Mouse (Mus musculus) adrenal gland (tissue): Measurements from ENCODE around the gene Tlcd1.
"Not testable (repeated sequence)": the region's sequence is repeated elsewhere in the genome, so short reads cannot be mapped to it uniquely, and the experiment has no call there.

ENCODE experiments used
- intact Hi-C: fragments of 180-260 bp; cut with DNase I; formaldehyde crosslinking; loops from one replicate; pipeline ENCODE4 v1.15.1; 2025
- long read RNA-seq, 2 experiments: library from polyadenylated mRNA; unstranded; transcript quantifications; one replicate each; pipeline ENCODE4 v2.0.0; 2020; ENCODE audit warnings: borderline replicate concordance in 1 of 2; ENCODE audit not compliant: insufficient replicate concordance in 1 of 2

Gene Tlcd1
- long read RNA-seq, experiment 1, transcript Tlcd1-204 (4 exons, 1,412 nt) = major isoform, 45 of 49 reads
- long read RNA-seq, experiment 1, partial matches to known transcripts = 0 of 49 reads
- long read RNA-seq, experiment 1, other reads (novel, unspliced or antisense) = 2 of 49 reads
- long read RNA-seq, experiment 2, transcript Tlcd1-204 (4 exons, 1,412 nt) = major isoform, 66 of 75 reads
- long read RNA-seq, experiment 2, partial matches to known transcripts = 1 of 75 reads
- long read RNA-seq, experiment 2, other reads (novel, unspliced or antisense) = 1 of 75 reads

DNA sequence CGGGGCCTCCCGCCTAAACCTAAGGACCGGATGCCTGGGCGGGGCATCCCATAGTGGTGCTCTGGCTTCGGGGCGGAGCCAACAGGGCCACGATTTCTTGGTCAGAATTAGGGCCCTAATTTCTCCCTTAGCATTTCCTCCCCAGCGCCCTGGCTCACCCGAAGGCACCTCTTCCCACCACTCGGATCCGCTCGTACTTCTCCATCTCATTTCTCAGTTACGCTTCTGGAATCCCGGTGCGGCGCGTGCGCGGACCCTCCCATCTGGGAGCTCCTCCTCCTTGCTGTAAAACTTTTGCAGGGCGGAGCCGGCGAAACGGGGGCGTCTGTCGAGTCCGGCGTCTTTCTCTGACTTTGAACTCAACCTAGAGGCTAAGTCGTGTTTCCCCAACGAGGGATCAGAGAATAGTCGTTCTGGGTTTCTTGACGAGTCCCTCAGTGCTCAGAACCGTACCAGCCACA lies at the start of gene Tlcd1, which contains the start of gene Nek8:
Gene Tlcd1 (plus strand): TSS at position 310 of the 461 bp plus-strand sequence.
Gene Nek8 (minus strand): TSS at position 274 of the 461 bp plus-strand sequence.
- intact Hi-C loops = loop anchor here (2.0 to 5.0 kb wide), 2 partner anchors 18 to 119 kb away; no protein-coding TSS in a partner anchor

DNA sequence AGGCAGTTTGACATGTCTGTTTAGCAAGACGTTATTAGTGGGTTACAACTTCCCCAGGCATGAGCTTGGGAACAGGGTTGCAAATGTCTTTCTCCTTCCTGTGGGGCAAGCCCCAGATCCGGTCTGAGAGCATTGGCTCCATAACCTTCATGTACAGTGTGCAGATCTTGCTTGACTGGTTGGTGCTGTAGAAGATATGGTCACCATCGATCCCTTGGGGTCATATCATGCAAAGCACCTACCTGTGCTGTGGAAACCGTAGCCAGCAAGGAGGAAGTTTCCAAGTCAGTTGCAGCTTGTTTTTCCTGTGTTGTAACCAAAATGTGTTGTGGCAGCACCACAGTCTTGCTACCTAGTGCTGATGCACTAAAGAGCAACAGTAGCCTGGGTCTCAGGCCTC lies 49.8 kb upstream of the Tlcd1 start:
- intact Hi-C loops = no loop called here

DNA sequence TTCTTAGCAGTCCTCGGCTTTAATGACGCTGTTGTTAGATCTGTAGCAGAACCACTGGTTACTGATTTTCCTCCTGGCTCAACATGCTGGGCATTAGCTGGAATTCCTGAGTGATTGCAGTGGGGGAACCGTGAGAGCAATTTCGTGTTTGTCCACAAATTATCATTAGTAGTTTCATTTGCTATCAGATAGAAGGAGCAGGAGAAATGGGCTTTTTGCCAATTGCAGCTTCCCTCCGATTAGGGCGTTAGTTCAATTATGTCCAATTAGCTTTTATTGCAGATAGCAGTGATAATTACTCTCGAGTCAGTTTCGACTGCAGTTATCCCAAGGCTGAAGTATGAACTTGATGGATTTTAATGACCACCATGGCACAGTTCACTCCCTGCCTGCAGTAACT lies 47.1 kb upstream of the Tlcd1 start:
- intact Hi-C loops = no loop called here

DNA sequence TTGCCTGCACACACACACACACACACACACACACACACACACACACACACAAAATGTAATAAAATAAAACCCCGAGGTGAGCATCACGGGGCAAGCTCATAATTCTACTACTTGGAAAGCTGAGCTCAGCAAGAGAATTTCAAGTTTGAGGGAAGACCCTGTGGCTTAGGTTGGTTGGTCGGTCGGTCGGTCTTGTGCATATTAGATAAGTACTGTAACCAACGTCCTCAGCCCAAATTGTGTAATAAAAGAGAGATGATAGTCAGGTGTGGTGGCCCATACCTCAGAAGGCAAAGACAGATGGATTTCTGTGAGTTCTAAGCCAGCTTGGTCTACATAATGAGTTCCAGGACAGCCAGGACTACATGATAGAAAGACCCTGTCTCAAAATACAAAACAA lies 42.6 kb upstream of the Tlcd1 start:
- intact Hi-C loops = no loop called here

DNA sequence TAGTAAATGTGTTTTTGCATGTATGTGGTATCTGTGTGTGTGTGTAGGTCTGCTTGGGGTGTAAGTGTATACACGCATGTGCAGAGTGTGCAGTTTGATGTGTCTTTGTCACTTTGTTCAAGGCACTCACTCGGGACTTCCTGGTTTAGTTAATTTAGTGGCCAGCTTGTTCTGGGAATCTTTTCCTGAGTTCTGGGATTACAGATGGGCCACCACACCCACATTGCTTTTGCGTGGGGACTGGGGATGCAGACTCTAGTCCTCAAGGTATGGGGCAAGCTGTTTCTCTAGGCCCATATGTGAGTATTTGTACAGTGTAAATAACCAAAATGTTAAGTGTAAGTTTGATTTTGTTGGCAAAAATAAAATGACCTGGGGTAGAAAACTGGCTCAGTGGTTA lies 42.2 kb upstream of the Tlcd1 start:
- intact Hi-C loops = no loop called here

DNA sequence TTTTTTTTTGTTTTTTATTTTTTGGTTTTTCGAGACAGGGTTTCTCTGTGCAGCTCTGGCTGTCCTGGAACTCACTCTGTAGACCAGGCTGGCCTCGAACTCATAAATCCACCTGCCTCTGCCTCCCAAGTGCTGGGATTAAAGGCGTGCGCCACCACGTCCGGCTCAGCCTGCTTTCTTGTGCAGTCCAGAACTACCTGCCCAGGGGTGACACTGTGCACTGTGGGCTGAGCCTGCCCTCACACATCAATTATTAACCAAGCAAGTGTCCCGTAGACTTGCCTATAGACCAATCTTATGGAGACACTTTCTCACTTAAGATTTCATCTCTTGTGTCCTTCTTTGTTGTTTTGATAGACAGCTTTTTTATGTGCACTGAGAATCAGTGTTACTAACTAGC lies 41.2 kb upstream of the Tlcd1 start:
- intact Hi-C loops = not testable (repeated sequence)

DNA sequence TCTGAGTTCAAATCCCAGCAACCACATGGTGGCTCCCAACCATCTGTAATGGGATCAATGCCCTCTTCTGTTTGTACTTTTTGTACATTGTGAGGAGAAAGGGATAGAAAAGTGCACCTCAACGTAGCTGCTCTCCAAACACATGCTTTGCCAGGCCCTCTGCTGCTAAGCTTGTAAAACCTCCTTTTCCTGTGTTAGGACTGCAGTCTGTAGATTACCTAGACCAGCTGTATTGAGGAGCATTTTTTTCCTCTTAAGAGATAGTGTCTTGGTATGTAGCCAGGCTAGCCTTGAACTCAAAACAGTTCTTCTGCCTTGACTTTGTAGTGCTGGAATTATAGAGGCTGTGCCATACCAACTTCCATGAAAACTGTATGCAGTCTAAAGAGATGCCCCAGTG lies 40.4 kb upstream of the Tlcd1 start:
- intact Hi-C loops = no loop called here

DNA sequence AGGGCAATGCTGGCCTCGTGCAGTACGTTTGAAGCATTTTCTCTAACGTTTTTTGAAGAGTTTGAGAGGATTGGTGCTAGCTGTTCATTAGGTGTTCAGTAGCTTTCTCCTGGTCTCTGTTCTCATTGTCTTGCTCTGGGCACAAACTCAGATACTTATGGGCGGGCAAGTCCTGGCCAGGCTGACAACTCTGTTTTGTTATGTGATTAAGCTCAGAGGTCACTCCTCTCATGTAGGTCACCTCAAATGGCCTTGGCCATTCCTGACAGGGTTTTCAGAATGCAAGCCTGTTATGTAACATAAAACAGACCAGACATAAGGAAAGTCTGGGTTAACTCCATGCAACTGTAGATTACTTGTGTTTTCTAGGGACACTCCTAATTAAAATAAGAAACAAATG lies 38.9 kb upstream of the Tlcd1 start:
- intact Hi-C loops = no loop called here

DNA sequence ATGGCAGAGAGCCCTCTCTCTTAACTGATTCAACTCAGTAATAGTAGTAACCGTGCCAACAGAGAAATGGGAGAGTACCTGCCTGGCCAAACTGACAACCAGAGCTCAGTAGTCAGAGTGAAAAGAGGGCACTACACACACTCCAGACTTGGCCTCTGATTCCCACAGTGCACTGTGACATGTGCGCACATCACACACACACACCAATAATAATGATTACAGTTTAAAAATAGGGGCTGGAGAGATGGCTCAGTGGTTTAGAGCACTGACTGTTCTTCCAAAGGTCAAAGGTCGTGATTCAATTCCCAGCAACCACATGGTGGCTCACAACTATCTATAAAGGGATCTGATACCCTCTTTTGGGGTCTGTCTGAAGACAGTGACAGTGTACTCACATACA lies 38.5 kb upstream of the Tlcd1 start:
- intact Hi-C loops = no loop called here

DNA sequence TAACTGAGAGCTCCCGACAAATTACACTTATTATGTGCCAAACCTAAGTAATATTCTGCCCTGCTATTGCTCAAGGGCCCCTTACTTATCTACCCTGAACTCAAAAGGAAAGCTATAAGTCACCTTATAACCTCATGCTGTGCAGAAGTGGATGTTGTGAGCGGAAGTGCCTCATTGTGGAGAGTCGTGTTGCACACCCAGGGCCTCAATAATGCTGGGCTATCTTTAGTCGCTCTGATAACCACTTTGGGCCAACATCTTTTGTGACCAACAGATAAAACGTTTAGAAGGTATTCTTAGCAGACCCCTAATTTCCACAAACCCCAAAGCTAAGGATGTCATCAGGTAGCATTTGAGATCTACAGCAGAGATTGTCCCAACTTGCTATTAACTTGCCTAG lies 35.8 kb upstream of the Tlcd1 start:
- intact Hi-C loops = no loop called here

DNA sequence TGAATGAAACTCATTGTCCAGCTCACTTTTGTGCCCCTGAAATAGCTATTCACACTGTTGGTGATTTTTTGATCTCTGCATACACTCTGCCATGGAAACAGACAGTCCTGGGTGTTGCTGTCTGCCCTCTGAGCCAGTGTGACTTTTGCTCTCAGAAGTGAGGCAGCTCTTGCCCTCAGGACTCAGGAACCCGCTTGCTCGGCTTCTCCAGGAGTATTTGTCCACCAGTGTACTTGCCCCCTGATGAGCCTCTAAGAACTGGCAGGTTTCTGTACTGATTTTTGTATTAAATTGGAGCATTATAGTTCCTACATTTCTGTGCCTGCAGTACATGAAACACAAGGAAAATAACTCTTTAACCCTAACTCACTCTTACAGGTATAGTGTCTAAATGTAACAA lies 33.0 kb upstream of the Tlcd1 start:
- intact Hi-C loops = no loop called here

DNA sequence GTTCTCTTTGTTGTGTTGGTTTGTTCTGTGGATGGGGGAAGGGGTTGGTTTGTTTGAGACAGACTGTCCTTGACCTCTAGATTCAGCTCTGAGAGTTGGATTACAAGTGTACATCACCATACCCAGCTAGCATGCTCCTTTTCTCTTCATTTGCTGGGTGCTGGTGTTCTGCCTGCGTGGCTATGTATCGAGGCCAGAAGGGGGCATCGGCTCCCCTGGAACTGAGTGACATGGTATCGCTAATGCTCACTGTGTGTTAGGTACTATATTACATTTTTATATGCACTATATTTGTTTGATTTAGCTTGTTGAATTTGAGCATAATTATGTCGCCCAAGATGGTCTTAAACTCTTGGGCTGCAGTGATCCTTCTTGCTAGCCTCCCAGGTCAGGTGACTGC lies 30.3 kb upstream of the Tlcd1 start:
- intact Hi-C loops = no loop called here

DNA sequence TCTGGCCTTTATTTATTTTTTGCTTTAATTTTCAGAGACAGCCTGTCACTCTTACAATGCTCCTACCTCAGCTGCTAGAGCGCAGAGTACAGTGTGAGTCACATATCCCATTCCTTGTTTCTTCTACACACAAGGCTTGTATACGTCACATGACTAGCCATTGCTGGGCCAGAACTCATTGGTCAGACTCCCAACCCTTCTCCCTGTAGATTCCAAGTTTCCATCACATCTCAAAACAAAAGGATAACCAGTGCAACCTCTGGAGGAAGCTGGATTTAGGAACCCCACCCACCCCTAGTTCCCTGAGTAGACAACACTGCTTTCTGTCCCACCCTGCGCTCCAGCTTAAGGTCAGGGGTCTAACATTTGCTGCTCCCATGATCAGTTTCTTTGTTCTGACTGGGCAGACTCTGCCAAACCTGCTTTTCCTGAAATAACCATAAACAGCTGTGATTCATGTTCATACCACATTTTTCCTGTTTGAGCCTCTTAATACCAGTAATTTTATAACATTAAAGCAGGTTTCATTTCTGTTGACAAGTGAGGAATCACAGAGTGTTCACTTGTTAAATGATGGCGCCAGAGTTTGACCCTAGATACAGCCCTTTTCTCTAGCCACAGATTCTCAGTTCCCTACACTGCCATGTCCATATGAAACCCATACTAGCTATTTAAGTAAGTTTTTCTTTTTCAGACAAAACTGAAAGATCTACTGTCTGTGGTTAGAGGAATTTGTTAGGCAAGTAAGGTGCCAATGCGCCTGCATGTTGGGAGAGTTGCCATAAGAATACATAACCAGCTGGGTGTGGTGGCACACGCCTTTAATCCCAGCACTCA lies 29.6 kb upstream of the Tlcd1 start:
- intact Hi-C loops = no loop called here

DNA sequence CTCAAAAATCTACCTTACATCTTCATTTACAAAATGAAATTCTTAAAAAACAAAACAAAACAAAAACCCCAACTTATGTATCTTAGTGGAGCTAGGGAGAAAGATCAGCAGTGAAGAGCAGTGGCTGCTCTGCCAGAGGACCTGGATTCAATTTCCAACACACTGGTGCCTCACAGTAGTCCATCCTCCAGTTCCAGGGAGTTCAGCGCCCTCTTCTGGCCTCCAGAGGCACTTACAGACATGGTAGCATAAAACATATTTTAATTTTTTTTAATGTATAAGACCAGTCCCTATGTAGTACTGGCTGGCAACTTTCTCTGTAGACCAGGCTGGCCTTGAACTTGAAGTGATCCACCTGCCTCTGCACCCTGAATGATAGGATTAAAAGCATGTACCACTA lies 25.4 kb upstream of the Tlcd1 start:
- intact Hi-C loops = loop anchor here (5.0 kb wide), 2 partner anchors 54 to 89 kb away; no protein-coding TSS in a partner anchor

DNA sequence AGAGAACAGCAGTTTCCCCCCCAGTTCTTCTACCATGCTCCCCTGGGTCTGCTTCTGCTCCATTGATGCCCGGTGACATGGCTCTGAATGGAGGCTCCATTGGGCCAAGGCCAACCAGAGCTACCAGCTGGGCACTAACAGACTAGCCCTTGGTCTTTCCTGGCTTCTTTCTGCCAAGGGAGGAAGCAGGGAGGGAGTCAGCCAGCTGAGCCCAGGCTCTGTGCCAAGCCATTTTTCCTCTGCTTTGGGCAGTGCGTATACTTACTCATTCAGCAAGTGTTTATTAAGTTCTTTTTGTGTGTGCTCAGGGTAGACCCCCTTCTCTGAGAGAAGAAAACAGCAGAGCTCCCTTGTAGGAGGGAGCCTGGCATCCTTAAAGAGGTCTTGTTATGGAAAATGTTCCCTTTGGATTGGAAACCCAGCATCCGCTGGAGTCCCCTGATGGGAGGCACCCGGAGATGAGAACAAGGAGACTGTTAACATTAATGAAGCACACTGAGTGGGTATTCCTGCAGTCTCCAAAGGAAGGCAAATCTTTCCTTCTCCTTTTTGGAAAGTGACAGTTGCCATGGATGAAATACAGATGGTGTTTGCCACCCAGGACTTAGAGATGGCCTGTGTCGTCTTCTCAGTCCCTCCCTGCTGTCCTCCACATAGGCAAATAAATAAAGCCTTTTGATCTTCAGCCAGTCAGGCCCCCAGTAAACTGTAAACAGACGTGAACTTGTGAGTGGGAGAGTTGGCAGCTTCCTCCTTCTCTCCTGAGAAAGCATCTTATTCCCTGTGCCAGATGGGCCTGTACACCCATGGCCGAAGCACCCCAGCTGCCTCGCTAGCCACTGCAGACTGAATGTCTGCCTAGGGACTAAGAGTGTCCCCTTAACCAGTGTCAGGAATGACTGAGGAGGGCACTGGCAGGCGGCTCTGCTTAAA lies 23.9 kb upstream of the Tlcd1 start:
- intact Hi-C loops = loop anchor here (5.0 kb wide), 2 partner anchors 55 to 90 kb away; no protein-coding TSS in a partner anchor

DNA sequence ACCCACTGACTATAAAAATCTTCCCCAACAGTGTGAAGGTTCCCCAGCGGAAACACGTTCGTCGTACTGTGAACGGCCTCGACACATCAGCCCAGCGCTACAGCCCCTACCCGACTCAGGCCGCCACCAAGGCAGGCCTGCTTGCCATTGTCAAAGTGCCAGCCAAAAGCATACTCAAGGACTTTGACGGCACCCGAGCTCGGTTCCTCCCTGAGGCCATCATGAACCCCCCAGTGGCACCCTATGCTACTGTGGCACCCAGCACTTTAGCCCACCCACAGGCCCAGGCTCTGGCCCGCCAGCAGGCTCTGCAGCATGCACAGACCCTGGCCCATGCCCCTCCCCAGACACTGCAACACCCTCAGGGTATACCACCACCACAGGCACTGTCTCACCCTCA lies 22.7 kb upstream of the Tlcd1 start:
- intact Hi-C loops = loop anchor here (5.0 kb wide), 2 partner anchors 56 to 91 kb away; no protein-coding TSS in a partner anchor

DNA sequence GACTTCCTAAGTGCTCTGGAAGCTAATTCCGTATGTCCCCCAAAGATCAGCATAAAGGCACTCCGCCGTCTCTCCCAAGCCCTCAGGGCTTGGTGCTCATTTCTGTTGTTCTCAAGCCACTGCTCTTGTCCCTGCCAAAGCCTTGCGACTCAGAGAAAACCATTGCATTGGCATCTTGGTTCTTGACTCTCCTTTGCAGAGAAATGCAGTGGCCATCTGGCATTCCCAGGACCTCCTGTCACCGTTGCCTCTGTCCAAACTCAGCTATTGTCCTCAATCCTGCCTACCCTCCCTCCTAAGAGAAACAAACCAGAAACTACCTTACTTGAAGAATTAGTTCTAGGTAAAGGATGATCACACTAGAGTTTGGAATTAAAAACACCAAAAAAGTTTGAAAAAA lies 20.8 kb upstream of the Tlcd1 start:
- intact Hi-C loops = no loop called here

DNA sequence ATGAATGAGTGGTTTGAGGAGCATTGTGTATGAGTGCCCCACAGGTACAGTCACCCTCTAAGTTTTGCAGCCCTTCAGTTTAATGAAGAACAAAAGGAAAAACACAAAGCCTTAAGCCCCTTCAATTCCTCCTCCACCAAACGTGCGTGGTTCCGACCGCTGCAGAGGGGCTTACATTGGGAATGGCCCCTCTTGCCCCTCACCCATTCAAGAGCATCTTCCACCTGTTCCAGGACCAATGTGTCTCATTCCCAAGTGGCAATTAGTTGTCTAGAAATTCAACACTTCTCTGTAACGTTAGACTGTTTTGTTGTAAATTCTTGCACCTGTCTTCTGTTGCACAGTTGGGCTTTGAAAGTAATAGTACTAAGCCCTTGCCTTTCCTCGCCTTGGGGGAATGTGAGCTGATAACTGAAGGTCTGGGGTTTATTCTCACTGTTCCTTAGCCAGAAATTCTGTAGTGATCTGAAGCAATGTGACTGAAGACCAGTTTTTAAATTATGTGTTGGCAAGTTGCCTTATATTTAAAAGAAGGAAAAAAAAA lies 20.3 kb upstream of the Tlcd1 start:
- intact Hi-C loops = no loop called here

DNA sequence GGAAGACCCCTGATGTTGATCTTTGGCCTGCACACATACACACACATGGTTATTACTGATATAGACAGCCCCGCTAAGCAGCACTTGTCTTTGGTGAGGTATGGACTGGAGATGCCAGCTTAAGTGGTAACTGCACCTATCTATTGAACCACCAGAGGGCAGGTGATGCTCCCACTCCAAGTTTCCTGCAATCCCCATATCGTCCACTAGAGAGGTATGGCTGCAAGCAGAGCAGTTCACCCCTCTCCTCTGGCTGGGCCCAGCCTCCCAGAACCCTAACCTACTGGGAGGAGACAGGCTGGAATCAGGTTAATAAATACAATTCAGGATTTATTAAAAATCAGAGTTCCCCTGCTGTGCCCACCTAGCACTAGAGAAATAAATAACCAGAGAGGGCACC lies 17.4 kb upstream of the Tlcd1 start:
- intact Hi-C loops = loop anchor here (2.0 kb wide), 1 partner anchor 18 kb away; the partner anchor contains the start of genes Nek8 and Tlcd1

DNA sequence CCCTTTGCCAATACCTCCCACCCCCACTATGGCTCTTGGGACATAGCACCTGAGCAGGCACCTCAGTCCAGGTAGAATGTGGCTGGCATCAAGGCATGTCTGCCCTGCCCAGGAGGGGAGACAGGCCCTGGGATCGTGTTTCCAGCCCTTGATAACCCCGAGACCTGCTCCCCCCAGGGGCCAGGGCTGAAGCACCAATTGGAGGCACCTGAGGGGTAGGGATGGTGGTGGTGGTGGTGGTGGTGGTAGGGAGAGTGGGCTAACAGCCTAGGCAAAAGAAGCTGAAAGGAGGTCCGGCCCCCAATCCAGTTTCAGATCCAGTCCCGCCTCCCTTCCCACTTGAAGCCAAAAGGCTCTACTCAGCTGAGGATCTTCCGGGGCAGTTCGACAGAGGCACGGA lies 17.0 kb upstream of the Tlcd1 start:
- intact Hi-C loops = loop anchor here (2.0 kb wide), 1 partner anchor 17 kb away; the partner anchor contains the start of genes Nek8 and Tlcd1

DNA sequence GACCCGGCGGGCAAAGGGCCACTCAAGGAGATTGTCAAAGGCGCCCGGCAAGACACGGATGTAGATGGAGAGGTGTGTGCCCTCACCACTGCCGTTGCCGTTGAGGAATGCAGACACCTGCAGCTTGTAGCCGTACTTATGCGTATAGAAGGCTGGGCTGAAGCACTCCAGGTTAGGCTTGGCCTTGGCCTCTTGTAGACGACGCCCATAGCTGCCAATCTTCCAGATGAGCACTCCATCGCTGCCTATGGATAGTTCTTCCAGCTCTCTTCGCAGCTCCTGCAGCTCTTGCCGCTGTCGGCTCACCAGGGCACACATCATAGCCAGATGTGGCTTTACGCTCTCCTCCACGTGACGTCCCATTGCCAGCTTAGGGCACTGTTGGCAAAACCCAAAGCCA lies 16.3 kb upstream of the Tlcd1 start:
- intact Hi-C loops = no loop called here
